Mouse (Mus musculus) cortical plate, adult 2 months (tissue): ENCODE results near the gene Zfhx2.

ENCODE experiments used
- CTCF ChIP-seq: fragments of 200-500 bp; IDR thresholded peaks from 2 replicates; pipeline ENCODE4 v1.5.1; 2011; ENCODE audit warnings: mild to moderate bottlenecking, control low read depth, low read length; ENCODE audit not compliant: insufficient read depth; ENCODE audit errors: extremely low read depth
- POLR2A ChIP-seq: fragments of 200-500 bp; IDR thresholded peaks from 2 replicates; pipeline ENCODE4 v1.6.1; 2011; ENCODE audit warnings: mild to moderate bottlenecking, low read length, control low read depth; ENCODE audit not compliant: insufficient read depth; ENCODE audit errors: extremely low read depth

DNA sequence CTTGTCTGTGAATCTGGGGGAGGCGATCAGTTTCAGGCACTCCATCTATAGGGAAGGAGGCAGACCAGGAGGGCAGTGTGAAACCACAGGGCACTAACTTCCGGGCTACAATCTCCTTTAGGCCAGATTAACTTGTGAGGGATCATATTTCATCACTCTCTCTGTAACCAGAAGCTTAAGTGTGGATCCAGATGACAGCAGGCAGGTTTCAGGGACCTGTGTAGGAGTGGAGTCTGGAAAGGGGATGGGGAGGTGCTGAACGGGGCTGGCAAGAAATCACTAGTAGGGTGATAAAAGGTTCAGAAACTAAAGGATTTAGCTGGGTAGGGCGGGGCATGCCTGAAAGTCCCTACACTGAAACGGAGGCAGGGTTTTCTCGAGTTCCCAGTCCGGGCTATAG lies 13.3 kb upstream of the Zfhx2 start:
- TF ChIP-seq POLR2A (peak; percentile 3; the same call in 1 of the 2 replicates), CTCF (no peak)
